Mouse (Mus musculus) yolk sac, embryonic 10.5 days (tissue): Measurements from ENCODE around the gene Maml3.

Experiments used
- DNase-seq: peaks from one replicate; pipeline ENCODE4 v3.0.0-alpha.2; 2017; ENCODE audit warnings: low spot score

Gene Maml3

DNA sequence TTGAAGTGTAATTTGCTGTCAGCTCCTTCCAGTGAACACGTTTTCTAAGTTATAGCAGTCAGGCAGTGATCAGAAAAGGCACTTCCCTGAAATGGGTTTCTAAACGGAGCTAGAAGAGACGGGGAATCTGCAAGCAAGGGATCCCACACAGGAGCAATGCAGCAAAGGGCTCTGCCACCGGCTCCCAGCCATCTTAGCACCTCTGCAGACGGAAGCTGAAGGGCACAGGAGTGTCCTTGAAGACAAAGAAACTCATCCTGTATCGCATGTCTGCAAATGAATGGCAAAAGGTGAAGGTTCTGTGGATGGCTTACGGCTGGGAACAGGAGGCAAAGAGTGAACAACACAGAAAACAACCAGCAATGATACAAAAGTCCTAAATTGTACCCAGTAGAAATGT lies 319.1 kb downstream of the Maml3 start:
- no peak for DNase-seq

DNA sequence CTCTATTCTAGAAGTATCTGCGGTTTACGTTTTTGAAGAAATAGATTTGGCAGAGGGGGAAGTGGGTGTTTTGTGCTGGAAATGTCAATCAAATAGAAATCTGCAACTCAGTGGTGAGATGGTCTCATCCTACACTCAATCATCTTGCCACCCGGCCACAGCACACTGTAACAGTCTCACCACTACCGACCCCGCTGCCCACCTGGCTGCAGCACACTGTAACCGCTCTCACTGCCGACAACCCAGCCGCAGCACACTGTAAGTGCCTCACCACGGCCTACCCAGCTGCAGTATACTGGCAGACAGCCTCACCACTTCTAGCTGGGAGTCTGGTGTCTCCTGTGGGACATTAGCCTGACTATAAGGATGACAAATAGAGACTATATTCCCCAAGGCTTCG lies 322.7 kb downstream of the Maml3 start:
- no peak for DNase-seq

DNA sequence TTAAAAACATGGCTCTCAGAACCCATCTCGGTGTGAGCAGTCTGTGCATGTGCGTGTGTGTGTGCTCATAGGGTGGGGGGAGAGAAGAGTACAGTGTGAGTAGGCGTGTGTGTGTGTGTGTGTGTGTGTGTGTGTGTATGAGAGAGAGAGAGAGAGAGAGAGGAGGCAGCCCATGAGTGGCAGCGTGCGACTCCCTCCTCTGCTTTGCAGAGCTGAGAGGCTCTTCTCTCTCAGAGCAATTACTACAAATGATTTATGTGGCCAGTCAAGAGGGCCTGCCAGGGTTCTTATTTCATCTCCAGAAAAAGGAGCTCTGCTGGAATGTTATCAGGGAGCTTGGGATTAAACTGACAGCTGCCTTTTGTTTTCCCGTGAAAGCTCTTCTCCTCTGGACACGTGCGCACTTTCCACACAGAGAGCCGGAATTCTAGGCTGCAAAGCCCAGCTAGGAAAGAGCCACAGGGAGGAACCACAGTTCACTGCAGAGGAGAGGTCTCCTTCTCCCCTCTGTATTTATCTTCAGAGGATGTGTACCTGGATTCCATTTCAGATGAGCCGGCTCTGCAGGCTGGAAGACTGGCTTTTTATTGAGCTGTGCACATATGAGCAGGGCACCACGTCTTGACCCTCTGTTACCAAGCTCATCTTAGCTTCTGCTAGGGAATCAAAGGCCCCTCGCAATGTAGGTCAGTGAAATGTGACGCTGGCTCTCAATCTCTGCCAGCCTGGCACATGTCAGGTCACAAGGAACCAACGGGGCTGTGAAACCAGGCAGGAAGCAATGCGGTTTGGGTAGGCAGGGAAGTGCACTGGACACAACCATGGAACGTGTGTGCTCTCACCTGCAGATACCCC lies 325.9 kb downstream of the Maml3 start:
- peak; percentile 53 for DNase-seq

- DNase-seq = no peak
These were observed 326.7 kb downstream of the Maml3 start for GRCm38 (mm10) chr3:51778179-51778578.

DNA sequence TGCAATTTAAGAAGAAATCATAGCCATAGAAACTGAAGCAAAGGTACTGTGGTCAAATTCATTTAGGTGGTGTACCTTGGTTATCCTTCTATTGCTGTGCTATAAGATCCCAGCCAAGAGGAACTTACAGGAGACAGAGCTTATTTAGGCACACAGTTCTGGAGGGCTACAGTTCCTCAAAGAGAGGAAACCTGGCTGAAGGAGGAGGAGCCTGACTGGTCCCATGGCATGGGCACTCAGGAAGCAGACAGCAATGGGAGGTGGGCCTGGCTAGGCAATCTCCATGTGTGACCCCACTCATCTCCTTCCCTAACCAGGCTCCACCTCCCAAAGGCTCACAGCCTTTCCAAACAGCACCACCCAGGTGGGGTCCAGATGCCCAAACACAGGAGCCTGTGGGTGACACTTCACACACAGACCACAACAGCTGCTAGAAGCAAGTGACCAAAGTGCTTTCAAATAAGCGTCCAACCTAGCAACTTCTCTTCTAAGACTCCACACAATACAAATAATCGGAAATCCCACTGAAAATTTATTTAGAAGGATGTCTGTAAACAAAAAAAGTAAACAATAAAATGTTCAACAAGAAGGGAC lies 328.8 kb downstream of the Maml3 start:
- no peak for DNase-seq

- DNase-seq = no peak
These were observed 331.3 kb downstream of the Maml3 start for GRCm38 (mm10) chr3:51773587-51773986.

DNA sequence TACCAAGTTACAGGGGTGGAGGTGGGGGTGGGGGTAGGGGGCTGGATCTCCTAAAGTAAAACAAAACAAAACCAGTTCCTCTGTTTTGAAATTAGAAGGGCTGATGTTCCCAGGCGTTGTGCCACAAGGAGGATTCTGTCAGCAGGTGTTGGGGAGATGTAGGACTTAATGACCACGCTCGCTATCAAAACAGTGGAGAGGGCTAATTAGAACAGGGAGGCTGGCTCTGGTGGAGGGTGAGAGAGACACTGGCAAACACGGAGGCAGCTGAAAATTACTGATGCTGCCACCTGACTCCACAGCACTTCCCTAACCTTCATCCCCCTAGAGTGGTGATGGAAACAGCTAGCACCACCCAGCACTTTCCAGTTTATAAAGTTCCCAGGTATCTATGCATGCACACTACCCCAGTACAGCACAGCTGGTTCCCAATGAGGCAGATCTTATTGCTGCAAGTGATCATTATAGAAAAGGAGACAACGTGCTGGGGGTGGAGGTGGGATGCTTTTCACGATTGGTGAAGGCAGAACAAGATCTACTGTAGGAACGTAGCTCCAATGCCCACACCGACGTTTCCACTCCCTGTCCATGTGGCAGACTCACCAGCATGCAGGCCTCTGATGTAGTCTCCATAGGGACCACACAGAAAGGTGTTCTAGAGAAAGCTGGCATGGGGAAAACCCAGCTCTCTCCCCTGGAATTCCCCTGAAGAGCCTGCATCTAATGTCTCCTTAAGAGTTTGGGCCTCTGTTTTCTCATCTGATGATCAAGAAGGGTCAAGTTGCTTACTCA lies 332.8 kb downstream of the Maml3 start:
- DNase-seq = no peak

- DNase-seq = no peak
These were observed 335.7 kb downstream of the Maml3 start for GRCm38 (mm10) chr3:51769196-51769595.

DNA sequence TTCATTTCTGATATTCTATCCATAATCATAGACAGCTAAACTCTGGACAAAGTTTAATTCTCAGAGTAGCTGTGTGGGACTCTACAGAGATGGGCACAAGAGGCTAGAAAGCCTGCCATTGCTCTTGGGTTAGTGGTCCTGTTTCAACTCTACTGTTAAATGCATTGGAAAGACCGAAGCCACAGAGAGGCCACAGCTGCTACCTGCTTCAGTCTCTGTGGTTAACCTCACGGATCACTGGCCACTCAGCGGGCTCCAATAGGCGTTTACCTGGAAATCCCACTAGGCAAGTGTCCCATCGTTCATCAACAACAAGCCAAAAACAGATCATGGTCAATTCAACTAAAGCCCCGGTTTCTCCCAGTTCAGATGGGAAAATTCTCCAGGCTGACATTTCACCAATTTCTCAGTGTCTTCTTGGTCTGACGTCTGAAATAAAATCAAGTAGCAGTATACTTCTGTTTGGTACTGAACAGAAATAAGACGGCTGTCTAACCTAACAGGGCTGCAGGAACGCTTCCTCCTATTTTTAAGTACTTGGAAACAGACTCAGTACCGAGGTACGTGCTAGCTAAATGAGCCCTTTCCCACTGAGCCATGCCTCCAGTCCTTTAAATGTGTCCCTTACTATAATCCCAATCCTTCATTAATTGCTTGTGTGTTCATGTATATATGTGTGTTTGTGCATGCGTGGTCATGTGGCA lies 339.5 kb downstream of the Maml3 start:
- DNase-seq = no peak

DNA sequence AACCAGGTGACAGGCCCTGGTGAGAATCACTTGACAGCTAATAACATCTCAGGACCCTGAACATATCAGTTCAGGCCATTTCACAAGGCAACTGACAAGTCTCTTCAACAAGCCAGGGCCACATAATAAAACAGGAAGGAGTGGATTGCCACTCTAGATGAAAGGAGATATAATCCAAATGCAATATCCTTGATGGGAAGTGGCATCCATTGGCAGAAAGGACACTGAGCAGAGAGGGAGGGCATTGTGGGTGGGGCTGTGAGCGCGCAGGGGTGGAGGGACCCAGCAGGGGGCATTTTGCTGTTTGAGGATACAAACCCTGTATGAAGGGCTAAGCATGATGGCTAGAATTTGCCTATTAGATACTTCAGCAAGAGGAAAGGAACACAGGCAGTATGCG lies 340.7 kb downstream of the Maml3 start:
- no peak for DNase-seq

DNA sequence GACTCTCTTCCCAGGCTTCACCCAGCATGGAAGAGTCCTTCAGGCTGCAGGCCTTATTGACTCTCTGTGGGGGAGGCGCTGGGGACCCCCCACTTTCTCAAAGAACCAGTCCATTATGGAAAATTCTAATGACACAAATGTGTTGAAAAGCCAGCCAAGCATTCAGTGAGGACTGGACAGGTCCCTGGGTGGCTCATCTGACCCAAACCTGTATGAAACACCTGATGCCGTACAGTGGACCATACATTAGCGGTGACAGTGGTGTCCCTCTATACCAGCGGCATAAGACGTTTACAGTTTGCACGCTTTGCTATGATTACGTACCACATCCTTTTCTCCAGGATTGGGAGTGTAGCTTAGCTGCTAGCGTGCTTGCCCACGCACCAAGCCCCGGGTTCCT lies 342.0 kb downstream of the Maml3 start:
- DNase-seq = no peak

DNA sequence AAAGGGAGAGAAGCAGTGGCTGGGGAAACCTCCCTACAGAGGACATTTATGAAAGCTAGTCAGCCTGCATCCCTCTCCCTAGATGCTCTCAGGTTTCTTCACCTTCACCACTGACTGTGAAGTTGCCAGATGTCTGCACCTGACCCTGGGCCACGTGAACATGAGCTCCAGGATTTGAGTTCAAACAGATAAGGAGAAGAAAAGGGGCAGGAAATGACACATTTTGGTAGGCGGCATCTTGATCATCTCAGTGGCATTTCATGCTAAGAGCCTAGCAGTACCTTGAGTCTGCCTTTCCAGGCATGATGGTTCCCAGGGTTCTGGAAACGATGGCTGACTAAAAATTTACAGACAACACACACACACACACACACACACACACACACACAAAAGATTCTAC lies 345.3 kb downstream of the Maml3 start:
- no peak for DNase-seq

GRCm38 (mm10) chr3:51757032-51757431 lies 347.8 kb downstream of the Maml3 start:
- DNase-seq = no peak

GRCm38 (mm10) chr3:51756283-51756682 lies 348.6 kb downstream of the Maml3 start:
- DNase-seq = no peak

GRCm38 (mm10) chr3:51753262-51753661 lies 351.6 kb downstream of the Maml3 start:
- DNase-seq = no peak

- DNase-seq = no peak
These were observed 353.4 kb downstream of the Maml3 start for GRCm38 (mm10) chr3:51751440-51751839.

GRCm38 (mm10) chr3:51749812-51750481 lies 354.9 kb downstream of the Maml3 start:
- DNase-seq = peak; percentile 81

DNA sequence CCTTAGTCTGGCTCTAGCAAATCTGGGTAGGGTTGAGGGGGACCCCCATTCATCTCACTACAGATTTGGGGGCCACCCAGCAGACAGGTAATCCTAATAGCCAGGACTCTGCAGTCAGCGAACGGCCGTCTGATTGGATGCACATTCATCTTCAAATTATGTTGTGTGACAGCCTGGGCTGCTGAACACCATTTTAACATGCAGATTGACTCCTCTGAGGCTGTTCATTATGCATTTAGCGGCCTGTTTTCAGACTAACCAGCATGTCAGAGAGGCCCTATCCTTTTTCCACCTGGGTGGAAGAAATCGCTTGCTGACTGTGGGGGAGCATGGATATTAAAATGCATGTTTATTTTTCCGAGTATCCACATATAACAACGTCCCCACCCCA lies 355.5 kb downstream of the Maml3 start:
- no peak for DNase-seq

GRCm38 (mm10) chr3:51748436-51749376 lies 356.2 kb downstream of the Maml3 start:
- DNase-seq = no peak

DNA sequence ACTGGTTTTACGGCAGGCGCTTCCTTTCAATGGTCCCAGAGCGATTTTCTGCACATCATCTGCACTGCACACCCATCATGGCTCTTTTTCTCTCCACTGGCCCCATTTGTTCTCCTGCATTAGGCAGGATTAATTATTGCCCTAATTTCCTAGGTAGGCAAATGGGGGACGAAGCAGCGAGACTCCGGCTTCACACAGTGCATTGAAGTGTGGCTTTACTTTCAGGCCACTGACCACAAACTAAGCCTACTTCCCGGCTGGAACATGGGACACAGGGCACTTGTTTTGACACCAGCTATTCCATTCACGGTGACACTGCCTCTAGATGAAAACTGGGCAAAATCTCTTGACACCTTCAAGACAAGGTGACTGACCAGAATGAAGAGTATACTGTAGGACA lies 358.1 kb downstream of the Maml3 start:
- no peak for DNase-seq

- DNase-seq = no peak
These were observed 359.7 kb downstream of the Maml3 start for GRCm38 (mm10) chr3:51745162-51745561.
